Mouse (Mus musculus): ENCODE measurements around the gene Rwdd2b. TPM values are rescaled to one million over a fixed set of nuclear protein-coding genes. Genes with fewer than 3 reads are reported as not detected.
A peak's percentile ranks its signal among the peaks of the same experiment; 100 is the strongest.

Rwdd2b gene
- polyA plus RNA-seq (2016; fragmentation: Nextera tagmentation; extraction: Ambion mirVana): 10.4 and 11.0 TPM in 2 replicates

DNA sequence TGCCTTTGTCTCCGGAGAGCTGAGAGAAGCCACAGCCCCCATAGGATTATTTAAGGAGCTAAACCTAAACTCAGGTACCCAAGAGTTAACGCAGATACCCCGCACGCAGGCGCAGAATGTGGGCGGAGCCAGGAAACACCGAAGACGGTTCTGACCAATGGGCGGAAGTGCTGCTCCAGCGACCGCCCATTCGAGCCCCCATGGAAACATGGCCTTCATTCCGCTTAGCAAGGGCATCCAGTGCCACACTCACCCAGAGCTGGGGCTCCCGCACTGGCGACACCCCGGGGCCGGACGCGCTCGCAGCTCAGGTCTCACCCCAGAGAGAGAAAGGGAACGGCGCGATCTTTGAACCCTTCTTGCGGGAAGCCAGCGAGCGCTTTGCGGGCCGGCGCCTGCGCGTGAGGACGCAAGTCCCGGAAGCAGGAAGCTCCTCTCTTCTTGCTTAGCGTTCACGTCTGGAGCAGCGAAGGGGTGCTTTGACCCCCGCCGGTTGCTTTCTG lies at the start of gene Rwdd2b:
Gene Rwdd2b, minus strand, starts transcription at position 390 of the 503 bp plus-strand sequence.
- WGBS: under 1% methylated on average over 38 of the region's 38 CpGs
- Histone ChIP-seq H3K36me3 (0 out of 2 replicates have a peak, but pooled peaks cover 7% of the 10 kb centered on the region), H3K4me3 (replicated peaks) (peak within 1 kb of the TSS; percentile 79), H3K27ac (peak within 1 kb of the TSS; percentile 89), H3K9ac (replicated peaks) (peak within 1 kb of the TSS; percentile 83), H3K4me2 (peak within 1 kb of the TSS; percentile 86), H3K4me1 (replicated peaks) (peaks cover 10% of the 10 kb centered on the region), H3K27me3 (no peaks in the 10 kb centered on the region), H3K9me3 (no peaks in the 10 kb centered on the region)
- peak; percentile 90 for ATAC-seq (ENCODE audit: insufficient number of reproducible peaks, insufficient read depth, low FRiP score, low TSS enrichment, low read depth)

DNA sequence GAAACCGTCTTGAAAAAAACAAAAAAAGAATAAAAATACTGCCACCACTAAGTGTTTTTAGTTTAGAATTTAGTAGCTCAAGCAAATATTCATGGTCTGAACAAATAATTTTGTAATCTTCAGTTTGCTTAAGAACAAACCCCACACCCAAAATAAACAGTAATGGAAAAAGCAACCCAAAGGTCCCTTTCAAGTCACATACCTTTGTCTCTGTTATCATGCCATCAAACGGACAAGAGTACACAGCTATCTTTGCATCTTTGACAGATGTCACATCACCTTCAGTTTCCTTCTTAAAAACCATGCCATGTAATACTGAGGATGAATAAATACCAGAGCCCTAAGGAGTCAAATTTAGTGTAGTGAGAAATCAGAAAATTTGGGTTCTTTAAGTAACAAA lies 48.2 kb upstream of the Rwdd2b start:
- H3K4me2 ChIP-seq: no peak overlapping the region
- no peaks in the 10 kb centered on the region for H3K9me3 ChIP-seq
- 88% methylated on average over 2 of the region's 2 CpGs for WGBS
- no peak overlapping the region for H3K4me3 ChIP-seq (replicated peaks)
- H3K4me1 ChIP-seq (replicated peaks): no peaks in the 10 kb centered on the region
- no peak overlapping the region for H3K9ac ChIP-seq (replicated peaks)
- no peaks in the 10 kb centered on the region for H3K27me3 ChIP-seq
- ATAC-seq (ENCODE audit: insufficient number of reproducible peaks, insufficient read depth, low FRiP score, low TSS enrichment, low read depth): no peak
- H3K36me3 ChIP-seq: peaks cover 96% of the 10 kb centered on the region
- no peak overlapping the region for H3K27ac ChIP-seq

DNA sequence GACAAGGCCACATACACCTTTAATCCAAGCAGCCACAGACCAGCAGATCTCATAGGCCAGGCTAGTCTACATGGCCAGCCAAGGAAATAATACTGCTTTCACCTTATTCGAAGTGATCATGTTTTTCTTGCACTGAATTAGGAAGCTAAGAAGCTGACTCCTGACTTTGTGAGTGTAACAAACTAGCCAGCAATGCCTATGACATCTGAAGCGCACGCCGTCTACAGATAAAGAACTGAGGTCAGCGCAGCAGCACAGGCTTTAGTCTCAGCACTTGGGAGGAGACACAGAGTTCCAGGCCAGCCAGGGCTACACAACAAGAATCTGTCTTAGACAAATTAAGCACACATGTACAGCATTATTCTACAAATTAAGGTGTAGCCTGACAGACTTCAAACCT lies 46.4 kb upstream of the Rwdd2b start:
- H3K9me3 ChIP-seq: no peaks in the 10 kb centered on the region
- peaks cover 94% of the 10 kb centered on the region for H3K36me3 ChIP-seq
- H3K4me2 ChIP-seq: no peak overlapping the region
- H3K4me3 ChIP-seq (replicated peaks): no peak overlapping the region
- H3K27ac ChIP-seq: no peak overlapping the region
- no peak overlapping the region for H3K9ac ChIP-seq (replicated peaks)
- no peak for ATAC-seq (ENCODE audit: insufficient number of reproducible peaks, insufficient read depth, low FRiP score, low TSS enrichment, low read depth)
- 94% methylated on average over 5 of the region's 5 CpGs for WGBS
- no peaks in the 10 kb centered on the region for H3K4me1 ChIP-seq (replicated peaks)
- H3K27me3 ChIP-seq: no peaks in the 10 kb centered on the region

DNA sequence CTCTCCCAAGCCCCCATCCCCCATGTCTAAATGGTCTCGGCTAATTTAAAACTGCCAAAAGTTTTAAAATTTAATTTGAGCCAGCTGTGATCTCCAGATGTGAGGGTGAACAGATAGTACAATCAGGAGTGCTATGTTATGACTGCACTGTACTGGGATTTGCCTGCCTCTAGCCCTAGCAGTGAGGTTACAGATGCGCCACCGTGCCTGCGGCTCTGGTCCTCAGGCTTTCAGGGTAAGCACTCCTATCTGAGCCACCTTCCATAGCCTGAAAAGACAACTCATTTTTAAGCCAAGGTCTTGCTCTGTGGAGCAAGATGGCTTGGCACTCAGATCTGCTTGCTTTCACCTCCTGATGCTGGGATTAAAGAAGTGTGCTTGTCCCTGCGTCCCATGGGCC lies 44.0 kb upstream of the Rwdd2b start:
- Histone ChIP-seq H3K9ac (replicated peaks) (no peak overlapping the region), H3K4me1 (replicated peaks) (no peaks in the 10 kb centered on the region), H3K27ac (no peak overlapping the region), H3K27me3 (no peaks in the 10 kb centered on the region), H3K9me3 (no peaks in the 10 kb centered on the region), H3K36me3 (peaks cover 87% of the 10 kb centered on the region), H3K4me3 (replicated peaks) (no peak overlapping the region), H3K4me2 (no peak overlapping the region)
- ATAC-seq (ENCODE audit: insufficient number of reproducible peaks, insufficient read depth, low FRiP score, low TSS enrichment, low read depth): no peak
- WGBS: 78% methylated on average over 5 of the region's 5 CpGs

DNA sequence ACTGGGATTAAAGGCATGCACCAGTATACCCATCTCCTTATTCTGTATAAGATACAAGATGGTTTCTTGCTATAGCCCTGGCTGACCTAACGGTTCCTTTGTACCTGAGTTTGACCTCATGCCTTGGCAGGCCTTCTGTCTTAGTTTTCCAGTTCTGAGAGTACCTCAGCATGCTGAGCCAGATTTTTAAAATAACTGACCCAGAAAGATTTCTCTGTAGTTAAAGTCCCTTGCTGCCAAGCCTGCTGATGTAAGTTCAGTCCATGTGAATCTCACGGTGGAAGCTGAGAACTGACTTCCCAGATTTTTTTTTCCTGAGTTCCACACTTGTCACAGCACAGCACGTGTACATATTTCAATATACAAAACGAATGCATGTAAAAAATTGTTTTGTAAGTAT lies 30.2 kb upstream of the Rwdd2b start:
- Histone ChIP-seq H3K27ac (no peak overlapping the region), H3K4me1 (replicated peaks) (no peaks in the 10 kb centered on the region), H3K27me3 (no peaks in the 10 kb centered on the region), H3K9ac (replicated peaks) (no peak overlapping the region), H3K4me2 (no peak overlapping the region), H3K36me3 (peaks cover 85% of the 10 kb centered on the region), H3K4me3 (replicated peaks) (no peak overlapping the region), H3K9me3 (no peaks in the 10 kb centered on the region)
- ATAC-seq (ENCODE audit: insufficient number of reproducible peaks, insufficient read depth, low FRiP score, low TSS enrichment, low read depth): no peak
- 92% methylated on average over 4 of the region's 4 CpGs for WGBS

DNA sequence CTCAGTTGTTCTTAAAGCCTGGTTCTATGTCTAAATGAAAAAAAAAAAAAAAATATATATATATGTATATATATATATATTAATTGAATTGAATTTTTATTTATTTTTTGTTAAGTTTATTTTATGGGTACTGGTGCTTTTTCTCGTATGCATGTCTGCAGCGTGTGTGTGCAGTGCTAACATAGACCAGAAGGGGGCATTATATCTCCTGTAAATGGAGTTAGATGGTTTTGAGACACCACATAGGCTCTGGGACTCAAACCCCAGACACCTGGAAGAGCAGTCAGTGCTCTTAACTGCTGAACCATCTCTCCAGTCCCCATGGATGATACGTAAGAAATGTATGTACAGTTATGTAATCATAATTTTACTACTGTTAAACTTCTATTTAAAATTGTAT lies 18.4 kb upstream of the Rwdd2b start:
- no peak overlapping the region for H3K9ac ChIP-seq (replicated peaks)
- WGBS: over 99% methylated on average over 3 of the region's 3 CpGs

DNA sequence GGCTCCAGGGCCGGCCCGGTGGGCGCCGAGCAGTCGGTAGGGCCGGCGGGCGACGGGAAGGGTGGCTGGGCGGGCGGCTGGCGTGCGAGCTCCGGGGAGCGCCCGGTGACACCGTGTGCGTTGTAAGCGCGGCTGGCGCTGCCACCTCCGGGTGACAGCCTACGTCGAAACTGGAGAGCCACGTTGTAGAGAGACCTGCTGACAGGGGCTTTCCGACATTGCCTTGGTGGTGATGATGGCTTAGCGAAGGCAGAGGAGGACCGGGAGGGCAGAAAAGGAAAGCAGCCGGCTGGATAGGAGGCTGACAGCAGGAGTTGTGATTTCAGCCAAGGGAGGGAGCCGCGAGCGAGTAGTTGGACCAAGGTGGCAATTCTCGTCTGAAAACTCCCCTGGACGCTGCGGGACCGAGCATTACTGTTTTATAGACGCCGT lies 14.8 kb upstream of the Rwdd2b start:
- H3K36me3 ChIP-seq: peaks cover 17% of the 10 kb centered on the region; the same call in 1 of the 2 replicates
- H3K4me3 ChIP-seq (replicated peaks): peak overlapping the region; percentile 89
- peak overlapping the region; percentile 90 for H3K9ac ChIP-seq (replicated peaks)
- H3K27me3 ChIP-seq: no peaks in the 10 kb centered on the region
- peak overlapping the region; percentile 86 for H3K4me2 ChIP-seq
- under 1% methylated on average over 37 of the region's 38 CpGs for WGBS
- H3K9me3 ChIP-seq: no peaks in the 10 kb centered on the region
- peak overlapping the region; percentile 85 for H3K27ac ChIP-seq
- 0 out of 2 replicates have a peak, but pooled peaks have one; percentile 11 for ATAC-seq (ENCODE audit: insufficient number of reproducible peaks, insufficient read depth, low FRiP score, low TSS enrichment, low read depth)
- H3K4me1 ChIP-seq (replicated peaks): peaks cover 9% of the 10 kb centered on the region

More for the DNA sequence above, 18.4 kb upstream of the Rwdd2b start:
- ATAC-seq (ENCODE audit: insufficient number of reproducible peaks, insufficient read depth, low FRiP score, low TSS enrichment, low read depth): no peak
- Histone ChIP-seq H3K27ac (no peak overlapping the region), H3K4me1 (replicated peaks) (peaks cover 9% of the 10 kb centered on the region), H3K4me3 (replicated peaks) (no peak overlapping the region), H3K4me2 (no peak overlapping the region), H3K36me3 (peaks cover 49% of the 10 kb centered on the region), H3K27me3 (no peaks in the 10 kb centered on the region), H3K9me3 (no peaks in the 10 kb centered on the region)

DNA sequence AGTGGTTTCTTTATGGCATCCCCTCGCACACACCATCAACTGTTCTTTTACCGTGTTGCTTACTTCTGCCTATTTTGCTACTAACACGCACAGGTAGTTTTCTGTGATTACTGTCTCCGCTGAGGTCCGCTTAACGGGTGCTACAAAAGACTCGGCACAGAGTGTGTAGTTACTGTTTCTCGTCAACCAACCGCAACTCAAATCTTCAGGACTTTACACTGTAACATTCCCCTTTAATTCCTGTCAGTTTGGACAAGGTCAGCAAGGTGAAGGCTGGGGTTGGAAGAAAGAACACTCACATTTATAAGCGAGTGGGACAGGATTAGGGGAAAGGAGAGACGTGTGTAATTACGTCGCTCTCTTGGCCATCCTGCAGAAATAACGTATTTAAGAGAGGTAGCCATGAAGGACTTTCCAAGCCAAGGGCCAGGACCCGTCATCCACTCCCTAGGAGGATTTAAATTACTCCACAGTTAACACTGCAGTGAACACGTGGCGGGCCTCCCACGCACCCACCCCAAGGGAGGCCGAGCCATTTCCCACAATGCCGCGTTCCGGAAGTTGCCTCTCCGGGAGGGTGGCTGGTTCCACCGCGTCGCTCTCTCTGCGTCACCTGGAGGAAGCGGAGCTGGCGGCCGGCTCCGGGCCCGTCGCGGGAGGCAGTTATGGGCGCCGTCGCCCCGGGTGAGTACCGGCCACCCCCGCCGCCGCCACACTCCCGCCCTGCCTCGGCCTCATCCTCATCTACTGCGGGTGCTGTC lies 14.2 kb upstream of the Rwdd2b start, which contains the start of gene Usp16:
Gene Usp16, plus strand, starts transcription at position 285 of the 761 bp plus-strand sequence.
- ATAC-seq (ENCODE audit: insufficient number of reproducible peaks, insufficient read depth, low FRiP score, low TSS enrichment, low read depth): peak; percentile 96
- H3K4me1 ChIP-seq (replicated peaks): peaks cover 9% of the 10 kb centered on the region
- no peaks in the 10 kb centered on the region for H3K27me3 ChIP-seq
- peak within 1 kb of the TSS; percentile 86 for H3K4me2 ChIP-seq
- peak within 1 kb of the TSS; percentile 90 for H3K9ac ChIP-seq (replicated peaks)
- H3K4me3 ChIP-seq (replicated peaks): peak within 1 kb of the TSS; percentile 89
- WGBS: 8% methylated on average over 45 of the region's 45 CpGs
- H3K27ac ChIP-seq: peak within 1 kb of the TSS; percentile 85
- H3K36me3 ChIP-seq: peaks cover 14% of the 10 kb centered on the region; the same call in 1 of the 2 replicates
- no peaks in the 10 kb centered on the region for H3K9me3 ChIP-seq

DNA sequence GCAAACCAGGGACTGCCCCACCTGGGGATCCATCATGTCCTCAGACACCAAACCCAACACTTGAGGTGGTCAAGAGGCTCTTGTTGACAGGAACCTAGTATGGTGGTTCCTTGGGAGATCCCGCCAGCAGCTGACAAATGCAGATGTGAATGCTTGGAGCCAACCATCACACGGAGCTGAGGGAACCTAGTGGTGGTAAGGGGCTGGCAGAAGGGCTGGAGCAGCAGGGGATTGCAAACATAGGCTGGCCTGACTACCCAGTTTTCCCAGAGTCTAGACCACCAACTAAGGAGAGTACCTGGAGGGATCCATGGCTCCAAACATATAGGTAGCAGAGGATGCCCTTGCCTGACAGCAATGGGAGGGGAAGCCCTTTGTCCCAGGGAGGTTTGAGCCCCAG lies 12.9 kb upstream of the Rwdd2b start:
- no peak overlapping the region for H3K9ac ChIP-seq (replicated peaks)
- H3K4me1 ChIP-seq (replicated peaks): peaks cover 9% of the 10 kb centered on the region
- no peaks in the 10 kb centered on the region for H3K9me3 ChIP-seq
- 74% methylated on average over 2 of the region's 2 CpGs for WGBS
- ATAC-seq (ENCODE audit: insufficient number of reproducible peaks, insufficient read depth, low FRiP score, low TSS enrichment, low read depth): no peak
- H3K4me3 ChIP-seq (replicated peaks): no peak overlapping the region
- H3K27ac ChIP-seq: no peak overlapping the region
- H3K4me2 ChIP-seq: no peak overlapping the region
- peaks cover 3% of the 10 kb centered on the region; the same call in 1 of the 2 replicates for H3K36me3 ChIP-seq
- H3K27me3 ChIP-seq: no peaks in the 10 kb centered on the region

DNA sequence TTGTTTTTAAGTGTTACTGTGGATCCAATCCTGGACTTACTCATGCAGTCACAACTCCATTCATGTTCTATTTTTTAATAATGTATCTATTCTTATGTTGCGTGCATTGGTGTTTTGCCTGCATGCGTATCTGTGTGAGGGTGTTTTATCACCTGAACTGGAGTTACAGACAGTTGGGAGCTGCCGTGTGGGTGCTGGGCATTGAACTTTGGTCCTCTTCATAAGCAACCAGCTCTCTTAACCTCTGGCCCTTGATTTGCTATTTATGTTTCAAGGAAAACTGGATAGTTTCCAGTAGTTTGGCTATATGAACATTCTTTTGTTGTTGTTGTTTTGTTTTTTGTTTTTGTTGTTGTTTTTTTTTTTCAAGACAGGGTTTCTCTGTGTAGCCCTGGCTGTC lies 5.2 kb upstream of the Rwdd2b start:
- H3K27ac ChIP-seq: no peak overlapping the region
- no peak overlapping the region for H3K4me3 ChIP-seq (replicated peaks)
- no peak for ATAC-seq (ENCODE audit: insufficient number of reproducible peaks, insufficient read depth, low FRiP score, low TSS enrichment, low read depth)
- no peak overlapping the region for H3K4me2 ChIP-seq
- no peaks in the 10 kb centered on the region for H3K36me3 ChIP-seq
- WGBS: 94% methylated on average over 3 of the region's 3 CpGs
- H3K4me1 ChIP-seq (replicated peaks): peaks cover 10% of the 10 kb centered on the region
- no peaks in the 10 kb centered on the region for H3K27me3 ChIP-seq
- no peaks in the 10 kb centered on the region for H3K9me3 ChIP-seq
- H3K9ac ChIP-seq (replicated peaks): no peak overlapping the region

DNA sequence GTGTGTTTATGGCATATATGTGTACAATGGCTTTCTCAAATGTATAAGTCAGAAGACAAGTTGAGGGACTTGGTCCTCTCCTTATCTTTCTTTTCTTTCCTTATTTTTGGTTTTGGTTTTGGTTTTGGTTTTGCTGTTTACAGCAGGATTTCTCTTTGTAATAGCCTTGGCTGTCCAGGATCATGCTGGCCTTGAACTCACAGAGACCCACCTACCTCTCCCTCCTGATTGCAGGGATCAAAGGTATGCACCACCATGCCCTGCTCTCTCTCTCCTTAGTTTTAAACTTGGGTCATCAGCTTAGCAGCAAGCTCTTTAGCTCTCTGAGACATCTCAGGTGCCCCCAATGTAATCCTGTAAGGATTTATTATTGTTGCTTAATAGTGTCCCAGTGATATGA lies 4.7 kb upstream of the Rwdd2b start:
- H3K9me3 ChIP-seq: no peaks in the 10 kb centered on the region
- H3K27ac ChIP-seq: no peak overlapping the region
- no peak for ATAC-seq (ENCODE audit: insufficient number of reproducible peaks, insufficient read depth, low FRiP score, low TSS enrichment, low read depth)
- peaks cover 10% of the 10 kb centered on the region for H3K4me1 ChIP-seq (replicated peaks)
- no peak overlapping the region for H3K9ac ChIP-seq (replicated peaks)
- no peak overlapping the region for H3K4me3 ChIP-seq (replicated peaks)
- no peaks in the 10 kb centered on the region for H3K27me3 ChIP-seq
- H3K36me3 ChIP-seq: no peaks in the 10 kb centered on the region
- no peak overlapping the region for H3K4me2 ChIP-seq
